Mouse (Mus musculus) hindbrain, embryonic 10.5 days (tissue): ENCODE measurements around the gene Pgp. TPM values are rescaled to one million over a fixed set of nuclear protein-coding genes. Genes with fewer than 3 reads are reported as not detected.
"Not testable (repeated sequence)": the region's sequence is repeated elsewhere in the genome, so short reads cannot be mapped to it uniquely, and the experiment has no call there.

Source experiments
- DNase-seq: peaks from one replicate; pipeline ENCODE4 v3.0.0-alpha.2; 2017; ENCODE audit warnings: low spot score
- H3K27ac ChIP-seq: fragments of 300-500 bp; sonication (generic); 2 replicates; pipeline ENCODE4 v1.5.1; 2016; ENCODE audit warnings: mild to moderate bottlenecking, moderate library complexity
- H3K27me3 ChIP-seq: fragments of 300-500 bp; sonication (generic); 2 replicates; pipeline ENCODE4 v1.6.1; 2016; ENCODE audit warnings: mild to moderate bottlenecking; ENCODE audit not compliant: poor library complexity, insufficient read depth, severe bottlenecking
- H3K36me3 ChIP-seq: fragments of 300-500 bp; sonication (generic); 2 replicates; pipeline ENCODE4 v1.6.1; 2016; ENCODE audit warnings: mild to moderate bottlenecking, moderate library complexity
- H3K4me1 ChIP-seq: fragments of 300-500 bp; sonication (generic); replicated peaks from 2 replicates; pipeline ENCODE4 v1.6.1; 2016; ENCODE audit warnings: mild to moderate bottlenecking
- H3K4me3 ChIP-seq: fragments of 300-500 bp; sonication (generic); 2 replicates; pipeline ENCODE4 v1.5.1; 2016; ENCODE audit warnings: mild to moderate bottlenecking, moderate library complexity
- H3K9me3 ChIP-seq: fragments of 300-500 bp; sonication (generic); 2 replicates; pipeline ENCODE4 v1.6.1; 2016; ENCODE audit warnings: mild to moderate bottlenecking, moderate library complexity
- WGBS: fragments of 180-500 bp; shearing (Covaris S2); methylation state at CpG from one replicate; pipeline ENCODE4 v1.1.7; 2016; 5-methylcytosine and 5-hydroxymethylcytosine counted together
- polyA plus RNA-seq: library from polyadenylated mRNA; unstranded; fragments of >200 nt; fragmentation: Nextera tagmentation; extraction: Ambion mirVana; gene quantifications from 2 replicates; pipeline ENCODE4 v1.2.1, GENCODE M21; 2016

Pgp gene
- polyA plus RNA-seq, 1 experiment from 2014 or later = 80.9 TPM

DNA sequence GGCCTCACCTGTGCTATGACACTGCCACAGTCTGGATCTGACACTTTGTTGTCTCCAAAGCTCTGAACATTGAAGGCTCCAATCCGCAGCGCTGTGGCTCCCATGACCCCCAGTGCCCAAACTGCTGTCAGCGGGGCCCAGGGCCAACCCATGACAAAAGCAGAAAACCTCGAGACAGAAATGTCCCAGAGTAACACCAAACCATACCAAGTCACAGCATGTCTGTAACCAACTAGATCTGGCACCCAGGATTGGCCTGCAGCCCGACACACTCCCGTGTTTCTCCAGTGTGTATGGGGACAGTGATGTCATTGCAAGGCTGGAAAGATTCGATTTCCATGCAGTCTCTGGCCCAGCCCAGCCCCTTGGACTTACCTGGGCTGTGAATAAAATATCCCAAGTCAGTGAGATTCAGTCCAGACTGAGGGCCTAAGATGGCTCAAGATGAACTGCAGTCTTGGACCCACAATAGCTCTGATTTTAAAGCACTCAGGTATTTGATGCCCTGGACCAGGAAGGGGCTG is 27.5 kb upstream of the Pgp start, which contains the start of gene Dnase1l2:
Dnase1l2 (minus strand) TSS at position 474 of the 524 bp plus-strand sequence.
- Histone ChIP-seq H3K27me3 (no peaks in the 10 kb centered on the region), H3K36me3 (peaks cover 99% of the 10 kb centered on the region), H3K4me1 (no peaks in the 10 kb centered on the region), H3K9me3 (no peaks in the 10 kb centered on the region), H3K27ac (no peak within 1 kb of the TSS), H3K4me3 (no peak within 1 kb of the TSS)
- no peak for DNase-seq
- 86% methylated on average over 7 of the region's 7 CpGs for WGBS

DNA sequence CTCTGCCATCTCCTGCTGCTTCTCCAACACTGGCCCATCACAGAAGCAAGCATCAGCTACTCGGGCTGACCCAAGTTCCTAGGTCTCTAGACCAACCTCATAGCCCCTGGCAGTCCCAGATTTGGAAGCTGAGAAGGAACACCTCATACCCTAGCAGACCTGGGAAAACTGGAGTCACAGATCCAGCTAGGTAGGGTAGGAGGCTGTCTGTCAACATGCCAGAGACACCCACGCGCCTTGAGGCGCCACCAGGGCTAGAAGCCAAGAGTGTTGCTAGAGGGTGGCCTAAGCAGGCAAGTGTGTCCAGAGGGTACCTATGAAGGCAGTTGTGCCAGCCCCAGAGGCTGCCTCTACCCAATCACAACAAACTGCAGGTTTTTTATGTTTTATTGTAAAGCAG is 26.8 kb upstream of the Pgp start:
- no peaks in the 10 kb centered on the region for H3K4me1 ChIP-seq
- H3K27ac ChIP-seq = no peak overlapping the region
- WGBS = 94% methylated on average over 4 of the region's 4 CpGs
- H3K36me3 ChIP-seq = peaks cover 100% of the 10 kb centered on the region
- no peaks in the 10 kb centered on the region for H3K9me3 ChIP-seq
- no peaks in the 10 kb centered on the region for H3K27me3 ChIP-seq
- no peak for DNase-seq
- H3K4me3 ChIP-seq = no peak overlapping the region

DNA sequence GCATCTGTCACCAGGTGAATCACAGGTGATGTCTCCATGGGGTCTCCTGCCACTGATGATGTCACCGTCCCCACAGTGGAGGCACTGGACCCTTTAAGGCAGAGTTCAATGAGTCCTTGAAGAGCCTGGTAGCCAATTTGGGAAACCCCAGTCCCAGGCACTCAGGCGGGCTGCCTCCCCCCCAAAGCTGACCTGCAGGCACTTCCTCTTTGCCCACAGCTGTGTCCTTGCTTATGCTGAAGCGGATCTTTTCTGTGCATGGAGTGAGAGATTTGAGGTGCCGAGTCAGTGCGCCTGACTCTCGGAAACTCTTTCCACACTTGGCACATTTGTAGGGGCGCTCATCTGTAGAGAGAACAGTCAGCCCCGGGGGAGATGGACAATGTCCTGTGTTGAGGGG is 23.6 kb upstream of the Pgp start:
- WGBS = 92% methylated on average over 8 of the region's 8 CpGs
- peaks cover 100% of the 10 kb centered on the region for H3K36me3 ChIP-seq

DNA sequence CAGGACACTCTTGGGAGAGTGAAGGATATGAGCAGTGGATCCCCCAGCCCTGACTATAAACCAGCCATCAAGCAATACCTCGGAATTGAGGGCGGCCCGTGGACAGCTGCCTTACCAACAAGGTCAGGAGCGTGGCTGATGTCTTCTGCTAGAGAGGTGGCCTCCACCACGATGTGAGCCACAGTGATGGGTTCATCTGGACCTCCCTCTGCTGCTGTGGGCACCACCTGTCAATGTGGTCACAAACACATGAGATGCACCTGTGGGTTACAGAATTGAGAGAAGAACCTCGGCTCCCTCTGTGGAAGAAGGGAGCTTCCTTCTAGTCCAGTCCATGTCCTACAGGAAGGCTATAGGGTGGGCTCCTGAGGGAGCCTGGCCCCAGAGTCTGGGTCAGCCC is 20.7 kb upstream of the Pgp start:
- peaks cover 73% of the 10 kb centered on the region for H3K36me3 ChIP-seq
- H3K27me3 ChIP-seq = no peaks in the 10 kb centered on the region
- no peak overlapping the region for H3K27ac ChIP-seq
- no peak overlapping the region for H3K4me3 ChIP-seq
- WGBS = 94% methylated on average over 6 of the region's 6 CpGs
- H3K9me3 ChIP-seq = no peaks in the 10 kb centered on the region
- no peak for DNase-seq
- peaks cover 13% of the 10 kb centered on the region for H3K4me1 ChIP-seq

More for the DNA sequence above, 23.6 kb upstream of the Pgp start:
- Histone ChIP-seq H3K9me3 (no peaks in the 10 kb centered on the region), H3K27me3 (no peaks in the 10 kb centered on the region), H3K4me3 (no peak overlapping the region), H3K27ac (no peak overlapping the region), H3K4me1 (no peaks in the 10 kb centered on the region)
- no peak for DNase-seq

DNA sequence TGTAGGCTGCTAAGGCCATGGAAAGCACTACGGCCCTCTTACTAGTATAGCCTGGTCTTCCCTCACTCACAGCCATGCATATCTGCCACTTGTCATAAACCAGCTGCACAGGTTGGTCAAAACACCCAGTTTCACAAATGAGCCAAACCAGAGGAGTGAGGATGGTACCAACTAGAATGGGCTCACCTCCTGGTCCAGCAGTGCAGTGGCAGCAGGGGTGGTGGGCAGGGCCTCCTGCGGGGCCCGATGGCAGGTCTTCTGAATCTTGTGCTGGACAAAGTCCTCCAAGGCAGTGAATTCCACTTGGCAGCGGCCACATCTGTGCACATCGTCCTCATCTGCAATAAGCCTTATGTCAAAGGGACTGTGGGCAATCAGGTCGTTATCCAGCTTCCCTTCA is 19.0 kb upstream of the Pgp start:
- WGBS = 95% methylated on average over 6 of the region's 6 CpGs
- no peak for DNase-seq

DNA sequence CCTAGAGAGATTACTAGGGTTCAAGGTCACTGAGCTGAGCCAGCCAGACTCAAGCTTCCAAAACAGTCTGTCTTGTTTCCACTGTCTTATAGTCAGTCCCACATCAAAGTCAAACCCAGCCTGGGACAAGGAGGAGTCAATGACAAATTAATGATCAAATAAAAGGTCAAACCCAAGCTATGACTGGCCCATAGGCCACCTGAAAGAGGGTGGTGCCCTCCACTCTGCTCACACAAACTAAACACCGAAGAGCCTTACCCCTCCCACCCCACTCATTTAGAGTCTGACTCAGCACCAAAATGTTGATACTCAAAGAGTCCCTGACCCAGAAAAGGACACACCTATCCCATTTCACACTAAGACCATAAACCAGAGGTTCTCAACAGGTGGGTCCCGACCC is 16.8 kb upstream of the Pgp start:
- no peak overlapping the region for H3K27ac ChIP-seq
- no peak overlapping the region for H3K4me3 ChIP-seq
- no peaks in the 10 kb centered on the region for H3K9me3 ChIP-seq
- WGBS = 88% methylated on average over 2 of the region's 2 CpGs
- H3K4me1 ChIP-seq = peaks cover 19% of the 10 kb centered on the region
- no peaks in the 10 kb centered on the region for H3K27me3 ChIP-seq
- peaks cover 35% of the 10 kb centered on the region for H3K36me3 ChIP-seq
- DNase-seq = no peak

More for the DNA sequence above, 19.0 kb upstream of the Pgp start:
- H3K4me3 ChIP-seq = no peak overlapping the region
- peaks cover 19% of the 10 kb centered on the region for H3K4me1 ChIP-seq
- no peak overlapping the region for H3K27ac ChIP-seq
- H3K27me3 ChIP-seq = no peaks in the 10 kb centered on the region
- H3K9me3 ChIP-seq = no peaks in the 10 kb centered on the region
- H3K36me3 ChIP-seq = peaks cover 56% of the 10 kb centered on the region

DNA sequence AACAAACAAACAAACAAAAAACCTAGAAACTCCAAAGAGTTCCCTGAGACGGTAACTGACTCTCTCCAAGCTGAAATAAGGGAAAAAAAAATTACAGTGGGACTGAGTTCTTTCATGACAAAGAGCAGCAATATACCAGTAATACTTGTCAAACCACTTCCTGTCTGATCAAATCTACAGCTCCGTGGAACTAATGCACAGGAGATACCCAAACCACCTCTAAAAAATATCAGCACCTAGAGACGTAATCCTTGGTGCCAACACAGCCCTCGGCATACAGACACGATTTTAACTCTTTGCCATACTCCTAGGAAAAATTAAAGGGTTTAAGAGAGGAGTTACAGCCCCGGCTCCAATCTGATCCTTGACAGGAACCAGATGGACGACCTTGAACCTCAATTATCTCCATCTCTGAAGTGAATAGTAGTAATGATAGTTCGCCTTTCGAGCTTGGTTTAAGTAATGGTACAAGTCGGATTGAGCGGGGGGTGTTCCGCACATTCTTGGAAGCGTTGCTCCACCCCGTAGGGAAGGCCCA is 15.9 kb upstream of the Pgp start:
- Histone ChIP-seq H3K27ac (peak overlapping the region; percentile 95), H3K9me3 (no peaks in the 10 kb centered on the region), H3K27me3 (no peaks in the 10 kb centered on the region), H3K36me3 (peaks cover 26% of the 10 kb centered on the region), H3K4me1 (peaks cover 19% of the 10 kb centered on the region), H3K4me3 (peak overlapping the region; percentile 92)
- 15% methylated on average over 14 of the region's 14 CpGs for WGBS
- DNase-seq = no peak

DNA sequence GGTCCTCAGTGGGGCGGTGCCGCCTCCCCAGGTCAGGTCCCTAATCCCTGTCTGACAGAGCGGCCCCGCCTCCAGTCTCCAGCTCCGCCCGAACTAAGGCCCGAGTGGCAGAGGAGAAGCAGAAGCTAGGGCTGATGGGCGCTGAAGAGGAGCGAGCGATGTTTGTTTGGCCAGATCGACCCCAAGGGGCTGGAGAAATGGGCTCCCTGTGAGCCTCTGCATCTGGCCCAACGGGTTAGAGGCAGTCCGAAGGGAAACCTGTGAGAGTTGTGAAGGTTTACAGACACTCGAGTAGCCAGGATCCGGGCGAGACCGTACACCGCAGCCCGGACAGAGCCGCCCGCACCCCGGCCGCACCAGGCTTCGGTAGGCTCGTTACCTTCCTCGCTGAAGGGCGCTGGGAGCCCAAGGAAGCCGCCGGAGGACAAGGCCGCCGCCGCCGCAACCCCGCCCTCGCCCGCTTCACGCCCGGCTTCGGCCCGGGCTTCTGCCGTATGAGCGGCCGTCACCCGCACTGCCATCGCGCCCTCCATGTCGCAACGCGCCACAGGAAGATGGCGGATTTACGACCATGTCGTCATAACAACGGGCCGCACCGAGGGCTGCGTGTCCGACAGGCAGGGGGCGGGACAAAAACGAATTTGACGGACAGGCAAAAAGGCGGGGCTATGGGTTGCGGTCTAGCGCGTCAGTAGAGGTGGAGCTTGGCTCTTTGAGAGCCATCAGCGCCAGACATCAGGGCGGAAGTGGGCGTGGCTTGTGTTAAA is 15.3 kb upstream of the Pgp start:
- Histone ChIP-seq H3K36me3 (peaks cover 19% of the 10 kb centered on the region), H3K27ac (peak overlapping the region; percentile 95), H3K9me3 (no peaks in the 10 kb centered on the region), H3K4me3 (peak overlapping the region; percentile 92), H3K27me3 (no peaks in the 10 kb centered on the region), H3K4me1 (peaks cover 19% of the 10 kb centered on the region)
- WGBS = under 1% methylated on average over 67 of the region's 67 CpGs
- DNase-seq = peak; percentile 100

DNA sequence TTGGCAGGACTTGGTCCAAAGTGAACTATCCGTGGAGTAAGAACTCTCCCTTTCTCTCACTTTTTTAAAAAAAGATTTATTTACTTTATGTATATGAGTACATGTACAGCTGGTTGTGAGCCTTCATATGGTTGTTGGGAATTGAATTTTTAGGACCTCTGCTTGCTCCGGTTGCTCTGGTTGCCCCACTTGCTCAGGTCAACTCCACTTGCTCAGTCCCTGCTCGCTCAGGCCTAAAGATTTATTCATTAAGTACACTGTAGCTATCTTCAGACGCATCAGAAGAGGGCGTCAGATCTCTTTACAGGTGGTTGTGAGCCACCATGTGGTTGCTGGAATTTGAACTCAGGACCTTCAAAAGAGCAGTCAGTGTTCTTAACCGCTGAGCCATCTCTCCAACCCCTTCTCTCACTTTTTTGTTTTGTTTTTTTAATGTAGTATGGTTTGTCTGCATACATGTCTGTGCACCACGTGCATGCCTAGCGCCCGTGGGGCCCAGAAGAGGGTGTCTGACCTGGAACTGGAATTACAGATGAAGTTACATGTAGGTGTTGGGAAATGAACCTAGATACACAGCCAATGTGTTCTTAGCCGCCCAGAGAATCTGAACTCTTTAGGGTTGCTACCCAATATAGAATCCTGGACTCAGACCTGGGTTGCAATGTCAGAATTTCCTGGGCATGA is 14.5 kb upstream of the Pgp start:
- H3K4me3 ChIP-seq = peak overlapping the region; percentile 92
- H3K4me1 ChIP-seq = peaks cover 19% of the 10 kb centered on the region
- not testable (repeated sequence) for DNase-seq, H3K27me3 ChIP-seq, H3K9me3 ChIP-seq
- peaks cover 12% of the 10 kb centered on the region for H3K36me3 ChIP-seq
- 47% methylated on average over 10 of the region's 10 CpGs for WGBS
- peak overlapping the region; percentile 95 for H3K27ac ChIP-seq

DNA sequence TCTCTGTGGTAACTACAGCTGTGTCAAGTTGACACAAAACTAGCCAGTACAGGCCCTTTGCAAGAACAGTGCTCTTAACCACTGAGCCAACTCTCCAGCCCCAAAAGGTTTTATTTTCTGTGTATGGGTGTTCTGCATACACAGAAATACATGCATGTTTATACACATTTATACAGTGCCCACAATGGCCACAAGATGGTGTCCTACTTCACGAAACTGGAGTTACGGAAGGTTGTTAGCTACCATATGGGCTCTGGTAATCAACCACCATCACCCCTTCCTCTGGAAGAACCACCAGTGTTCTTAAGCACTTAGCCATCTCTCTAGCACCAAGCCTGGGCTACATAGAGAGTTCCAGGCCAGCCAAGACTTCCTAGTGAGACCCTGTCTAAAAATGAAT is 8.6 kb upstream of the Pgp start:
- H3K36me3 ChIP-seq = no peaks in the 10 kb centered on the region
- H3K9me3 ChIP-seq = no peaks in the 10 kb centered on the region
- H3K27ac ChIP-seq = no peak overlapping the region
- no peaks in the 10 kb centered on the region for H3K4me1 ChIP-seq
- WGBS = 63% methylated on average over 2 of the region's 2 CpGs
- no peak for DNase-seq
- H3K27me3 ChIP-seq = no peaks in the 10 kb centered on the region
- no peak overlapping the region for H3K4me3 ChIP-seq

DNA sequence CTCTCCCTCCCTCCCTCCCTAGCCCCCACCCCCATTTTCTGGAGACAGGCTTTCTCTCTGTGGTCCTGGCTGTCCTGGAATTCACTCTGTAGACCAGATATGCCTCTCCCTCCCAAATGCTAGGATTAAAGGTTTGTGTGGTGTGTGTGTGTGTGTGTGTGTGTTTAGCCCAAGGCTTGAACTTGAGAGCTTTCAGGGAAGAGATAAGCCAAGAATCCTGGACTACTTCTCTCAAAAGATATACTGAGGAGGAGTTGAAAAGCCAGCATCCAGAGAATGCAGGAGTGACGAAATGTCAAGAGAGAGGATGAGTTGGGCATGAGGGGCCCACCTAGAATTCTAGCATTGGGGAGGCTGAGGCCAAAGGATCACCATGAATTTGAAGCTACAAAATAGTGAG is 7.3 kb upstream of the Pgp start:
- WGBS = 98% methylated on average over 1 of the region's 1 CpGs
- H3K27ac ChIP-seq = no peak overlapping the region
- no peak for DNase-seq
- H3K27me3 ChIP-seq = no peaks in the 10 kb centered on the region
- H3K36me3 ChIP-seq = no peaks in the 10 kb centered on the region
- no peak overlapping the region for H3K4me3 ChIP-seq
- no peaks in the 10 kb centered on the region for H3K4me1 ChIP-seq
- no peaks in the 10 kb centered on the region for H3K9me3 ChIP-seq

DNA sequence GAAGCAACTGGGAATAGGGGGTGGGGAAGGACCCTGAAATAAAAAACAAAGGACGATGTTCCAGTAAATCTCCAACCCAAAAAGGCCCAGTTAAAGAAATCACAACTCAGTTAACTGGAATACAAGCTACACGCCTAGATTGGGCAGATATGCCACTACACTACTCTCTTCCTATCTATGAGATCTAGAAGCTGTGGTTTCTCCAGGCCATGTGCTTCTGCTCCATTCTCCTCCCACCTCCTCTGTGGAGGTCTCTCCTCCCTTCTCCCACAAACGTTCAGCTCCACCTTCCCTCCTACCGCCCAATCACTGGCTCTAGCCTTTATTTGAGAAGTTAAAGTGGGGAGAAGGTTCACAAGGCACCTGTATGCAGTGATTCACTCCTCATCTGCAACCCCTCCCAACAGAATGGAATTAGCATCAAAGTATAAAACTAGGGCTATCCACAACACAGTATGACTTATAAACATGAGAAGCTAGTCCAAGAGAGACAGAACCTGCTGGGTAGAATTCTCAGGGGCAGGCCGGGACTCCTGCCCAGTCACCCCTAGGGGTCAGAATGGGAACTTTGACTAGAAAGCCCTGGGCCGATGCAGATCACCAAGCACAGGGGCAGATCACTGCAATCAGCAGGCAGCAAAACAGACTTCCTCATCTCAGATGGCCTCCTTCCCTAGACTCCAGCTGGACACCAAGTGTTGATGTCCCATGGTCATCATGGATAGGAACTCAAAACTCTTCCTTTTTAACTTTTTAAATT is 6.6 kb upstream of the Pgp start:
- Histone ChIP-seq H3K27me3 (no peaks in the 10 kb centered on the region), H3K4me3 (no peak overlapping the region), H3K27ac (no peak overlapping the region), H3K4me1 (no peaks in the 10 kb centered on the region), H3K9me3 (no peaks in the 10 kb centered on the region), H3K36me3 (no peaks in the 10 kb centered on the region)
- DNase-seq = no peak
- WGBS = 63% methylated on average over 6 of the region's 6 CpGs
